Mouse (Mus musculus): ENCODE measurements at regions not wholly inside any gene's neighbourhood (a gene's known extent, or its start where the extent isn't known, plus 50 kb on each side); places are given as distances from the start of the nearest gene placed in this dataset.

- no peak for TF ChIP-seq EP300 (IDR thresholded peaks at IDR 0.05; ENCODE audit: low read depth)
- no peak for TF ChIP-seq CTCF (IDR thresholded peaks at IDR 0.05; ENCODE audit: low read depth)
Measured at GRCm38 (mm10) chr19:18050353-18050752, 212.9 kb upstream of the Pcsk5 start.

All from heart, postnatal 0 days (tissue).